Mouse (Mus musculus): ENCODE measurements at regions not wholly inside any gene's neighbourhood (a gene's known extent, or its start where the extent isn't known, plus 50 kb on each side); places are given as distances from the start of the nearest gene placed in this dataset.

GRCm38 (mm10) chr3:103465948-103466347 is 109.1 kb upstream of the Syt6 start:
- TF ChIP-seq POLR2A (IDR thresholded peaks at IDR 0.05; ENCODE audit: extremely low read depth, insufficient read depth, low read length): no peak
- TF ChIP-seq CTCF (IDR thresholded peaks at IDR 0.05; ENCODE audit: low read depth, low read length): no peak

Measured in liver, adult 2 months (tissue).